Mouse (Mus musculus) spleen, adult 10 weeks (tissue): Measurements from ENCODE around the gene Ugt3a1. TPM values are rescaled to one million over a fixed set of nuclear protein-coding genes. Genes with fewer than 3 reads are reported as not detected.

Experiments
- polyA plus RNA-seq: library from polyadenylated mRNA; stranded (reverse); fragments of 350-450 nt; fragmentation: Illumina TruSeq; extraction: RNeasy Lipid Tissue Mini Kit (QIAGEN cat#74804); gene quantifications from one replicate; pipeline ENCODE4 v1.2.3, GENCODE M21; 2015; ENCODE audit warnings: low replicate concordance; ENCODE audit not compliant: insufficient read depth

Ugt3a1 gene
- polyA plus RNA-seq: not detected

GRCm38 (mm10) chr15:9276838-9277295, at the start of gene Ugt3a1:
TSS of gene Ugt3a1 (plus strand) at chr15:9276888.

DNA sequence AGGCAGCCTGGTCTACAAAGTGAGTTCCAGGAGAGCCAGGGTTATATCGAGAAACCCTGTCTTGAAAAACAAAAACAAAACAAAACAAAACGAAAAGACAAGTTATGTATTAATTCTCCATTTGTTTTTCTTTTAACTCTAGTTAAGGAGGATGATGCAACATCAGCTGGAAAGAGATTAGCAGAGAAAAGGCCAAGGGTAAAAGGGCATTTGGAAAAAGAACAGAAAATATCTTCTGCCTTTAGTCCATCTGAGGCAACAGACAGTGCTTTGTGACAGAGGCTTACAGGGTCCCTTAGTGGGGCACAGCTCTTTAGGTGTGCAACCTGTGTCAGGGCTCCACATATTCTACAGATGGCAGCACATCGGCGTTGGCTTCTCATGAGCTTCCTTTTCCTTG, 58.7 kb downstream of the Ugt3a1 start, which contains the start of gene Ugt3a2:
Gene Ugt3a2, plus strand, starts transcription at position 210 of the 400 bp plus-strand sequence.

Other genes with a start within 250 kb of the Ugt3a1 start
- gene Nadk2, start 205.6 kb upstream of the Ugt3a1 start, polyA plus RNA-seq: 27.6 TPM
- 20.3 TPM for gene Lmbrd2, start 136.3 kb upstream of the Ugt3a1 start, polyA plus RNA-seq
- gene Skp2, start 121.5 kb upstream of the Ugt3a1 start, polyA plus RNA-seq: 11.7 TPM
- gene Ugt3a2, start 58.7 kb downstream of the Ugt3a1 start, polyA plus RNA-seq: not detected
- gene Capsl, start 159.1 kb downstream of the Ugt3a1 start, polyA plus RNA-seq: 0.76 TPM